Mouse (Mus musculus) ovary, adult 18-20 months (tissue): ENCODE data around the gene Uqcc2.

Source experiments
- DNase-seq: peaks from one replicate; pipeline ENCODE4 v3.0.0; 2022; ENCODE audit warnings: low spot score, mixed read lengths

The Uqcc2 gene

GRCm38 (mm10) chr17:27154256-27154655 is 20.5 kb upstream of the Uqcc2 start:
- DNase-seq: no peak

- no peak for DNase-seq
Measured at GRCm38 (mm10) chr17:27153773-27154193, 20.1 kb upstream of the Uqcc2 start.

DNA sequence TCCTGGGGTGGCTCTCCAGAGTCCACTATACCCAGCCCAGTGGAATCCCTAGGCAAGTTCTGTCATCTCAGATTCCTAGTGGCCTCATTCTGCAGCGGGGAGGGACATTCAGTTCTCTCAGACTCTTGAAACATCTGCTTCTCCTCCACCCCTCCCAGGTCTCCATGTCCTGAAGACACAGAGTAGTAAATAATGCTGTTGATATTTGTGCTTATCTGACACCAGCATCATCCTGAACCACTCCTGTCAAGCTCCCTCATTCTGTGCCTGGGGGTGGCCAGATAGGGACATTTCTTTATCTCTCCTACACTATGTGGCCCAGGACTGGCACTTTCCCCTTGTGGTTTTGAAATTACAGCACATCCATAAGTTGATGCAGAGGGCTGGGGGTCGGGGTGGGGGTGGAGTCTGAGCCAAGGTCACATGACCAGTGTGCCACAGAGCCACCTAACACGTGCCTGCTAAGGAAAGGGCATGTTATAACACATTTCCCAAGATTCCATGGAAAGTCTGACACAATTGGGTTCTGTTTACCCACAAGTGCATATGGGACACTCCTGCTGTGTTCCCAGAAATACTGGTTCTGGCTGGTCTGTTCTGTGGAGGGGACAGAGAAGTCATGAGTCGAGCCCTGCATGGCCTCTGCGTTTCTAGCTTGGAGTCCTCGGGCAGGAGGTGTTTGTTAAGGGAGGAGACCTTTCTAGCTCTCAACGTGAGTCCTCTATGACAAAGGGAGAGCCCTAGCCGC is 19.4 kb upstream of the Uqcc2 start:
- DNase-seq: no peak

GRCm38 (mm10) chr17:27151411-27151810 is 17.7 kb upstream of the Uqcc2 start:
- no peak for DNase-seq

- DNase-seq: no peak
Measured at GRCm38 (mm10) chr17:27150871-27151270, 17.2 kb upstream of the Uqcc2 start.

DNA sequence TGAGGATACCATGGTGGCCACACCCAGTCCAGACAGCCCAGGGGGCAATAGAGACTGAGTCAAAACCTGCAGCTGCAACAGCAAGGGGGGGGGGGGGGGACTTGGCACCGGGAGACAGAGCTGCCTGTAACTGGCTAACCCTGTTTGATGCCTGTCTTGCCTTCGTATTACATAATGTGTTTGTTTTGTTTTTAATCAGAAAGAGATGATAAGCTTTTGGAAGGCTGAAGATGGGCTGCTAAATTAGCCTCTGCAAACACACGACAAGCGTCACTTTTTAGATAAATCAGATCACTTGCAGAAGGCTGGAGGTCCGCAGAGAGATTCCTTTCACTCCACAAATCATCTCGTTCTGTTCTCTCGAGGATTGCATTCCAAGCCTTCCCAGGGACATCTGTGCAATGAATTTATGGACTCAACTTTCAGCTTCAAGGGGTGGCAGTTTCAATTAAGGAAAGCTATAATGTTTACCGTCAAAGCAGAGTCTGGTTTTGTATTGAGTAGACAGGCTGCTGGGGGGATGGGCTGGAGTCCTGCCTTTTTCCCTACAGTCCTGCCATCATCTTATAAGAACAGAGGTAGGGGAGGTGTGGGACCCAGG is 12.7 kb upstream of the Uqcc2 start:
- DNase-seq: no peak

DNA sequence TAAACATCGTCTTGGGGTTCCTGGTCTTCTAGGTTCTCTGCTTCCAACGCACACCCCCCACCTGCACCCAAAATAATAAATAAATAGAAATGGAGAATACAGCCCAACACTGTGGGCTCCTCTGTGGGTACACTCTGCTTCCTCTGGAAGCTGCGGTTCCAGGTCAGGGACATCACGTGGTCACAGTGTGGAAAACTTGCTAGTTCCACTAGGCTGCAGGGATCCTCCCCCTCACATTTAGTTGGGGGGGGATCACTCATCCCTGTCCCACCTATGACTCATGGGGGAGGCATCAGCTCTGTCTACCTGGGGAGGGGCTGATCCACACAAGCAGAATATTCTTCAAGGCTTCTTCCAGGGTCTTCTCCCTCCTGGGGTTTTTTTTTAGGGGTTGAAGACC is 10.4 kb upstream of the Uqcc2 start:
- DNase-seq: no peak

DNA sequence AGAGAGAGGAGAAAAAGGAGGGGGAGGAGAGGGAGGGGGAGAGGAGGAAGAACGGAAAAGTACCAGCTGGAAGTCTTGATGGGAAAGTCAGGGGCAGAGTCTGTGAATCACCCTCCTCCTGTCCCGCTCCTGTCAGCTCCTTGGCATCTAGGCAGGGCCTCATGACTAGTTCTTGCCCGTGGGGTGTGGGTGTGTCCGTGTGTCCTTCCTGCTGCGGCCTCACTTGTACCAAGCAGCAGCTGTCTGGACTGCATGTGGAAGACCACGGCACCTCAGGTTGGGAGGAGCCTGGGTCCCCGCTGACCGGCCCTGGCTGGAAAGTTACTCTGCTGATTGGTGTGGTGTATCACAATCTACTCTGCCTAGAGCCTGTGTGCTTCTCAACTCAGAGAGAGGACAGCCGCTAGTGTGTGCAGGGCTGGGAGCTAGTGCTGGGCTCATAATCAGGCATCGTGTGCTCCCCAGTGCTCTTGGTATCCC is 8.3 kb upstream of the Uqcc2 start:
- no peak for DNase-seq

DNA sequence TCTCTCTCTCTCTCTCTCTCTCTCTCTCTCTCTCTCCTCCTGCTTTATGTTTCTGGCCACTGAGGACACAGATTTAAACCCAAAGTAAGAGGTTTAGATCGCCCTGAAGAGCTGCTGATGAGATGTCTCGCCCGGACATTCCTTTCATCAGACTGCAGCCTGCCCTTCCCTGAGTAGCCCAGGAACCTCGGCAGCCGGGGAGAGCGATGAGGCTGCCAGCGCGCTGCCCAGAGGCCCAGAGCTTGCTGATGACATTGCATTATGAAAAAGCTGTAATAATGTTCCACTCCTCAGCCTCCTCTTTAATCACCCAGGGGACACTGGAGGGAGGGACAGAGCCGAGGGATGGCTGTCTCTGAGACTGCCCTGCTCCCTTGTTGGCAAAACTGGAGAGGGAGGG is 6.5 kb upstream of the Uqcc2 start:
- no peak for DNase-seq

DNA sequence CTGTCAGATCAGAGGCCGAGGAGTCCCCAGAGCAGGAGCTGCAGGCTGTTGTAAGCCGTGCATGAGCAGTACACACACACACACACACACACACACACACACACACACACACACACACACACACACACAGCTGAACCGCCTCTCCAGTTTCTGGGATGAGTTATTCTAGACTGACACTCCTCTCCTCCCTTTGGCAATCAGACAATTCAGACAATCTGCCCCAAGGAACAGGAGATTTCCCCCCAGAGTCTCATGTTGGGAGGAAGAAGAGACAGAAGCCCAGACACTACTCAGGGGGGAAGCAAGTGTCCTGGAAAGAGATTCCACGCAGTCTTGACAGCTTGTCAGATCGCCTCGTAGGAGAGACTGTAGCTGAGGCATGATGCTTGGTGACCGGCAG is 5.6 kb upstream of the Uqcc2 start:
- DNase-seq: no peak

DNA sequence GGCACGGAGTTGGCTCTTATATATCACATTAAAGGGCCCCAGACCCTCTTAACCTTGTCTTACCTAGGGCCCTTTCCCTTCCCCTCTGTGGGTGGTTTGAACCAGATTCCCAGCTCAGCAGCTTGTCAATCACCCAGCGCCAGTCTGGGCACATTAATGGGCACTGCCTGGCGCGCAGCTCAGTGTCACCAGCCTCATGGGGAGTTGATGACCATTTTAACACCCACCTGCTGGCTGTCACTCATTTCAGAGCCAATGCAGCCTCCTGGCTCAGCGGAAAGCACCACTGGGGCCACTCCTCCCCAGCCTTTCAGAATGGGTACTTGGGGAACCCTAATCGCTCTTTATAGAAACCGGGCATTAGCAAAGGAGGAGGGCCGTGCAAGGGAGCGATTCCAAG is 4.7 kb upstream of the Uqcc2 start:
- DNase-seq: no peak

- no peak for DNase-seq
Measured at GRCm38 (mm10) chr17:27134715-27135114, 999 bp upstream of the Uqcc2 start.

GRCm38 (mm10) chr17:27134187-27134586 is 471 bp upstream of the Uqcc2 start:
- DNase-seq: no peak

DNA sequence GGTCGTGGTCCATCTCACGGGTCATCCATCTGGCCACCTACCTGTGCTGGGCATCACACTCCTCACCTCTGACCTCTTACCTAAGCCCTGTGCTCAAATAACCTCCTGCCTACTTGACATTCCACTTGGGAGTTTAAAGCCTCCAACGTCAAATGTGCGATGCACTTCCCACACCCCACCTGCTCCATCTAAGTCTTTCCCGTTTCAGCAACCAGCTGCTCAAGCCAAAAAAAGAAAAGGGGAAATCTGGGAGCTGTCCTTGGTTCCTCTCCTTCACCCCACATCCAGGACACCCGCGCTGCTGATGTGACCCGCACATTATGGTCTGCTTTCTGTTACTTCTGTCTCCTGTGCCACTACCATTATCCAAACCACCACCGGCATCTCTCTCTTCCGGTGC is 1.5 kb downstream of the Uqcc2 start:
- no peak for DNase-seq

- peak; percentile 24 for DNase-seq
Measured at GRCm38 (mm10) chr17:27131240-27131665, 2.5 kb downstream of the Uqcc2 start.

GRCm38 (mm10) chr17:27130246-27130645 is 3.5 kb downstream of the Uqcc2 start:
- DNase-seq: no peak

- DNase-seq: no peak
Measured at GRCm38 (mm10) chr17:27129819-27130218, 3.9 kb downstream of the Uqcc2 start.

- no peak for DNase-seq
Measured at GRCm38 (mm10) chr17:27129291-27129690, 4.4 kb downstream of the Uqcc2 start.

GRCm38 (mm10) chr17:27128189-27128588 is 5.5 kb downstream of the Uqcc2 start:
- DNase-seq: no peak

DNA sequence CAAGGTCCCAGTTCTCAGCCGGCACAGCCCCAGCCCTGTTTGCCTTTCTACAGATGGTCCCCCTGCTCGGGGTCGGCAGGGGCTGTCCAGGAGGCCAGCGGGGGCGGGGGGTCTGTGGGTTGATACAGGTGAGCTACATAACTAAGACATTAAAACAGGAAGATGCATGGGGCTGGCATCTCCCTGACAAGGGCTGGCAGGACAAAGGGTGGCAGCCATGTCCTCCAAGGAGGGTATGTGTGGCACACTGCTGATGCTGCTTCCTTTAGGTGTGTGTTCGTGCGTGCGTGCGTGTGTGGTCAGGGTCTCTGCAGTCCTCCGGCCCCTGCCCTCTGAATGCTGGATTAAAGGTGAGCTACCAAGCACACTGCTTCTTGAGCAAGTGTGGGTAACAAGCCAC is 6.7 kb downstream of the Uqcc2 start:
- no peak for DNase-seq

DNA sequence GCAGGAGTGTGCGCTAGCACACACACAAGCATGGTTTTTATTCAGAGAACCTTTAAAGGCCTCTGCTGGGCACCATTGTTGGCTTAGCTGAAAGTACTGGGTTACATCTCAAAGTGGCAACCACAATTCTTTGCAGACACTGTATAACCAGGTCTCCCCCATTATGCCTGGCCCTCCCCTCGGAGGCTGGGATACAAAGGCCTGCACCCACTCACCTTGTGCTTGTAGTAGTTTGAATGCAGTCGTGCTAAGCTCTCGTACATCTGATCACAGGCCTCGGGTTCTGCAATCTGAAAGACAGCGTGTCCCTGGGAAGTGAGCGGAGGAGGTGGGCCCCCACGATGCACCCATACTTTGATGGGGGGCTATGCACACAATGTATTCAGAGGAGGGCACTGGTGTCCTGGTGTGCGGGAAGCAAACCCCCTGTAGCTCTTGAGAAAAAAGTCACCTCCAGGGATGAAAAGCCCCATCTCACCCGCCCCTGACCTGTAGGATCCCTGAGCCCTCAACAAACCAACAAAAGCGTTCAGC is 8.0 kb downstream of the Uqcc2 start:
- DNase-seq: no peak

DNA sequence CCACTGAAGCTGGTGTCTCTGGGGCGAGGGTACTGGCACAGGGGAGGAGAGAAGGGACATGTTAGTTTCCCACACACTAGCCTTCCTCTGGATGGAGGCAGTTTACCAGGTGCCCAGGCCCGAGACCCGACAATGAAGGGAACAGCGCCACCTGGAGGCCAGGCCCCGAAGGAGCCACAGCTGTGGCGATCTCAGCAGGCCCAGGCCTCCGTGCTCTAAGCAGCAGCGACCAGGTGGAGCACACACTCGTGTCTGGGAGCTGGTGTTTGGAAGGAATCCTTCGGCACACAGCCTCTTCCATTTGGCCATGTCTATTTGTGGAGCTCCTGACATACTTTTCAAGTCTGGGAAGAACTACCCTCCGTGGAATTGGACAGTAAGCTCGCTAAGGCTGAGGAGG is 8.5 kb downstream of the Uqcc2 start:
- DNase-seq: no peak

- DNase-seq: no peak
Measured at GRCm38 (mm10) chr17:27123813-27124375, 9.8 kb downstream of the Uqcc2 start.
